Mouse (Mus musculus): ENCODE data around the gene Tmem230.
"Not testable (repeated sequence)": the region's sequence is repeated elsewhere in the genome, so short reads cannot be mapped to it uniquely, and the experiment has no call there.

Gene Tmem230

DNA sequence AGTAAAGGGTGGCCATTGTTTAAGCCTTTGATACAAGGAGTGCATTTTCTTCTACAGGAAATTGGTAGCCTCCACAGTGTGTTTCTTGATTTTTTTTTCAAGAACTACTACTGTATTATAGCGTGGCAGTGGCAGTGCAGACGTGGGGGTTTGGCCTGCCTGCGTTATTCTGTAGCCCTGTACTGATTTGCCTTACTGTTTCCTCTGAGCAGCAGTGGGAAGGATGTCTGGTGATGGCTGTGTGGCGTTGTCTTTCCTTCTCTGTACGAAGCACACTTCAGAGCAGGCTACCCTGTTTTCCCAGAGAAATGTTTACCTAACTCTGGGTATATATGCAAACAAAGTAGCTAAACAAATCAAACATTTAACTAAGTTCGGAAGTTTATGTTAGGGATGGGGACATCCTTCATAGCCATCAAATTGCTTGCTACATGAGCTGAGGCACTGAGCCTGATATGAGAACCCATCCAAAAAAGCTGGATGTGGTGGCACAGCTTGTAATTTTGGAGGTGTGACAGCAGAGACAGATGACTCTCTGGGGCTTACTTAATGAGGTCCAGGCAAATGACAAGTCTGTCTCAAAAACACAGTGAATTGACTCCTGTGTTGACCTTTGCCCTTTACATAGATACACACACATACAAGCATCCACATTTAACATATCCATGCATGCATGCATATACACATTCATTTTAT lies 25.2 kb upstream of the Tmem230 start:
- no peak for DNase-seq (ENCODE audit: low spot score in 2 of 2)

DNA sequence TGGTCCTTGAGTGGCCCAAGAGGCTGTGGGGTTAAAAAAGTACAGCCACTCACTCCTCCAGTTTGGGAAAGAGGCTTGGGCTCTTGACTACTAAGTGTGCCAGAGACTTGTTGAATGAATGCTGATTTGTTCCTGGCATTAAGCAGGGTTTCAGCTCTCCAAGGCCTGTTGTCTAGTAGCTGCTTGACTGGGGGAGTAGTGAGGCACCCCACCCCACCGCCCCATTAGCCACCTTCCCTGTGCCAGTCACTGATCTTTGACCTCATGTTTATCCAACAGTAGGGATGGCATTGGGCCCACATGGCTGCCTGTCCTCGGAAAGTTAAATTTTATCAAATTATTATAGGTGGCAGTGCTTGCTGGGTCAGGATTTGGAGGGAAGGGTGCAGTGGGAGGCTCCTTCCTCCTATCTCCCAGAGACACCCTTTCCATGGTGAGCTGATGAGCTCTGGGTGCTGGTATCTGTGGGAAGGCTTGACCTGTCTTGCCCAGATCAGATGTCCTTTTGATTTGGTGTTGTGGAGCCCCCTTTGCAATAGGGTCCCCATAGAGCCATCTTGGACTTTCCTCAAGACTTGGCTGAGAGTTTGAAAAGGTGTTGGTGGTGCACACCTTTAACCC lies 22.8 kb upstream of the Tmem230 start:
- no peak for DNase-seq (ENCODE audit: low spot score in 2 of 2)

DNA sequence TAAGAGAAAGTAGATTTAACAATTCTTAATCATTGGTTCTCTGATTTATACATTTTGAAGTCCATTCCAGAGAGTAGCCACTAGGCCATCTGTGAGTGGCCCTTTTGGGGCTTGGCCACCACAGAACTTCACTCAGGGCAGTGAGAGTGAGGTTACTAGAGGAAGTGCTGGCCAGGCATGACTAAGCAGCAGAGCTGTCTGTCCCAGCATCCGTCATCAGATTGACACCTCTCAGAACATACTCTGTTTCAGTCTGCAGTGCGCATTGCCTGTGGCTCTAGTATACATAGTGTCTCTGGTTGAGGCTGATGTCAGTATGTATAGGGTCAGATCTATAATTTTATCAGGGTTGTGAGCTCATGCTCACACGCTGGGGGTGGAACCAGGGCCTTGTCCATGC lies 21.6 kb upstream of the Tmem230 start:
- no peak for DNase-seq (ENCODE audit: low spot score in 2 of 2)

DNA sequence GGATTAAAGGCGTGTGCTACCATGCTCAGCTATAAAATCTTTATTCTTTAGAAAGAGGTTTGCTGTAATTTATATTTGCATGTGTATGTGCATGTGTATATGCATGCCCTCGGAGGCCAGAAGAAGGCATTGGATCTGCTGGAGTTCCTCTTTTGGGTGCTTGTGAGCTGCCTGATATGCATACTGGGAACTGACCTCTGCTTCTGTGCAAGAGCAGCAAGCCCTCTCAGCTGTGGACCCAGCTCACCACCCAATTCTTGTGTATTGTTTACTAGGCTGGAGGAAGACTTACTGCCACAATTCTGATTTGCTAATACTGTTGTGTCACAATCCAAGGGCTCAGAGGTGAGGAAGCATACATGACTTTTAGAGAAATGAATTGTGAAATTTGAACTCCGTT lies 18.5 kb upstream of the Tmem230 start:
- no peak for DNase-seq (ENCODE audit: low spot score in 2 of 2)

DNA sequence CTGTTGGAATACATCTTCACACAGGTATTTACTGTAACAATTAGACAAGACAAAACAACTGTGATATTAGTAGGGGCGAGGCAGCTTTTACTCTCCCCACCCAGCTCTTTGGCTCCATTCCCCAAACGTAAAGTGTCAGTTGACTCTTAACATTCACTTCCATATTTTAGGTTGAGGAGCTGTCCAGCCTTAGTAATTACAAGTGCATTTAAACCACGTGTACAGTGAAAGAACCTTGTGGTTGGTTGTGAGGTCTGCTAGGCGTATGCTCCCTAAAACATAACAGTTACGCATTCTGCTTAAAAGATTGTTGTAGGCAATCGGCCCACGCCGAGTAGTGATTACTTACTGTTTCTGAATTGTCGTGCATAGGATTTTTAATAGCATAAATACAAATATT lies 17.6 kb upstream of the Tmem230 start:
- DNase-seq (ENCODE audit: low spot score in 2 of 2), result no peak

DNA sequence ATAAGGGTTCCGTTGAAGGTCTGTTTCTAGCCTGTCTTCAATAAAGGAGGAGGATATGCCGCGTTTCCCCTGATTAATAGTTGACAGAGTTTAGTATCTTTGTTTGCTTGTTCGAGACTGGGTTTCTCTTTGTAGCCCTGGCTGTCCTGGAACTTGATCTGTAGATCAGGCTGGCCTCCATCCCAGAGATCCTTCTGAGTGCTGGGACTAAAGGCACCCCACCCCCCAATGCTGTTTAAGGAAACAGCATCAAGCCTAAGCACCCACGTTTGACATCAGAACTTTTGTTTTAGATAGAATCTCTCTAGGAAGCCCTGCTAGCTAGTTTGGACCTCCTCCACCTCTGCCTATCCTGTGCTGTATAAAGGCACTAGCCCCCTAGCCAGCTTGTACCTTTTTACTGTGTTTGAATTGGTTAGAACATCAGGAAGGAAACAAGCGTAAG lies 16.7 kb upstream of the Tmem230 start:
- no peak for DNase-seq (ENCODE audit: low spot score in 2 of 2)

DNA sequence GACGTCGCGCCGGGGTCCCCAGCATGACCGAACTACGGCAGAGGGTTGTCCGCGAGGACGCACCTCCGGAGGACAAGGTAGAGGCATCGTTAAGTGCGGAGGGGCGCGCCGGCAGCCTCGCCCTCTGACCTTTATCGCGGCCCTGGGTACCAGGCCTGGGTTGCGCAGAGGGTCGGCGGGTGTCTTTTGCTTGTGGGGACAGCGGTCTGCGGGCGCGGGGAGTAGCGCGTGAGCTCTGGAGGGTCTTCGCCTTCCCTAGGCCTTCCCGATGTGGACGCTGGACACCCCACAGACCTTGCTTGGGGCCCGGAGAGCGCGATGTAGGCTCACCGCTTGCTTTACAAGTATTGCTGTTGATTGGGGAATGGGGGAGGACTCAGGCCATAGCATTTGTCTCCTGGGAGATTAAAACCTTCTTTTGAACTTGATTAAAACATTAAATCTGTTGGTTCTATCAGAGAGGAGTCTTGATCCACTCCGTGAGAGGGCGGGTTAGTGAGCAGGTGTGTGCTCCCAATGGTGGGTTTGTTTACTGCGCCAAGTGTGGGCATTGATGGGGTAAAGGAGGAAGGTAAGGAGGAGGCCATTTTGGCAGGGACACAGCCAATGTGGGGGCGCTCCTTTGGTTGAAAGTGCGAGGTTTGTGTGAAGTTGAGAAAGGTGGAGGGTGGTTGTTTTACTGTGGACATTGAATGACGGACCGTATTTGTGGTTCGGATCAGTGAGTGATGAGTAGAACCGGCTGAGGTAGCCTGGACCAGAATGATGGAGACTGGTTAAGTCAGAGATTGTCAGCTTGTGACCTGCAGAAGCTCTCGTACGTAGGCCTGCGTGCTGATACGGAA lies 16.0 kb upstream of the Tmem230 start:
- peak in 1 of 2 experiments; percentile 23 for DNase-seq (ENCODE audit: low spot score in 2 of 2)

DNA sequence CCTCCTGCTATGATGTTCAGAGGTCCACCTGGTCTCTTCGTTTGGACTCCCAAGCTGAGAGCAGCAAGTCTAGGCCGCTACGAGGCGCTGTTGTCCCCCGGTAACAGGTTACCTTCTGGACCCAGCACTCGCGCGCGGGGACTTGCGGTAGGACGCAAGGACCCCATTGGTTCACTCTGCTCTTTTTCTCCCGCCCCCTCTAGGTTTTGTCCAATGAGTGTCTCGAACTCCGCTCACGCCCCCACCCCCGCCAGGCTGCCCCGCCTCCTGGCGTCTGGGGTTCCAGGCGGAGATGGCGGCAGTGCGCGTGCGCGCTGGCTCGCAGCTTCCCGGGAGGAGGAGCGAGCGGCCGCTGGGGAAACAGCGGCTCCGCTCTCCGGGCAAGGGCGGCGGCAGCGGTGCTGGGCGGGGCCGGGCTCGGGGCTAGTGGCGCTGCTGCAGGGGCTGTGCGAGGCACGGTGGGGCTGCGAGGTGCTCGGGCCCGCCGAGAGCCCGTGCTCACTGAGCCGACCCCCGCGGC lies 15.3 kb upstream of the Tmem230 start, which contains the start of gene Cds2:
TSS of gene Cds2 (plus strand) at position 270 of the 520 bp plus-strand sequence.
- peak; percentile 99 for DNase-seq (ENCODE audit: low spot score in 2 of 2)

DNA sequence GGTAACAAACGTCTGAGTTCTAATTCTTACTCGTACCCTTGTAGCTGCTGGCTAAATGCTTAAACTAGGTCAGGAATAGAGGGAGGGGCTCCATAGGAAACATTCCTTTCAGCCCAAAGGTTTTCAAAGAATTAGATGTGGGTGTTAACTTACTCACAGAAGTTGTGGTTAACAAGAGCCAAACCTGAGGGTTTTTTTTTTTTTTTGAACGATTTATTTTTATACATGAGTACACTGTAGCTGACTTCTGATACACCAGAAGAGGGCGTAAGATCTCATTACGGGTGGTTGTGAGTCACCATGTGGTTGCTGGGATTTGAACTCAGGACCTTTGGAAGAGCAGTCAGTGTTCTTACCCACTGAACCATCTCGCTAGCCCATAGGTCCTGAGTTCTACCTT lies 14.6 kb upstream of the Tmem230 start:
- DNase-seq (ENCODE audit: low spot score in 2 of 2), result no peak

DNA sequence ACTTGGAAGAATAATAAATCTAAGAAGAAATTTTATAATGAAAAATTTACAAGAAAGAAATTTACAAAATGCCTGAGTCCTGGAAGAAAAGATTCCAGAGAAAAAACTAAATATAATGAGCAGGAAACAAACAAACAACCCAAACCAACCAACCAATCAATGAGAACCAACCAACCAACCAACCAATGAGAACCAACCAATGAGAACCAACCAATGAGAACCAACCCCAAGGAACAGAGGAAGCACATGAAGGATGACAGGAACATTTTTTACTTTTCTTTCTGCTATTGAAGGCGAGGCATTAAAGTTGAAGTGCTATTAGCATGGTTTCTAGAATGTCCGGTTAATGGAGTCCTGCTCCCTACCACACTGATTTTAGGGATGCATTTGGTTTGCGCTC lies 13.0 kb upstream of the Tmem230 start:
- DNase-seq (ENCODE audit: low spot score in 2 of 2), result no peak

DNA sequence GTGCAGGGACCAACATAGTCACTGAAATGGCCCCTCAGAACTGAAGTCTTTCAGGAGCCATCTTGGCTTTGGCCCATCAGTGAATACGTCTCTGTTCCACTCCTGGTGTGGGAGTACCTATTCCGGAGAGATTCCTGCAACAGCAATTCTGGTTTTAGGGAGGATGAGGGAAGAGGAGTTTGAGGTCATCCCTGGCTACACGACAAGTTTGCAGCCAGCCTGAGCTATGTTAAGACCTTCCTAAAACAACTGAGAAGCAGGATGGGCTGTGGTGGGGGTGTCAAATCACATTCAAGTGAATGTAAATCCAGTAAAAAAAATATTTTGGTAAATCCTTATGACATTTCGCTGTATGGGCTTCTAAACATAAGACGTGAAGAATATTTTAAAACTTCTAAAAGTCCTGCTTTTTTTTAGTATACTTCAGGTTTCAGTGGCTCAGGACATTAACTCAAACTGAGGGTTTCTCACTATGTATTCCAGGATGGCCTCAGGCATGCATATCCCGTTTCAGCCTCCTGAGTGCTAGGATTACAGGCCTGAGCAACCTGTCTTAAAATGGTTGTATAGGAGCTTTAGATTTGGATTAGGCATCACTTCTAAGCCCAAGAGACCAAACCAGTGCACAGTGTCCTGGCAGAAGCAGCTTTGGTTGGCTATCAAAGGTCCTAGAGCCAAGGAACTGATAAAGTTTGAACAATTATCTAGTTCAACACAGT lies 9.9 kb upstream of the Tmem230 start:
- no peak for DNase-seq (ENCODE audit: low spot score in 2 of 2)

DNA sequence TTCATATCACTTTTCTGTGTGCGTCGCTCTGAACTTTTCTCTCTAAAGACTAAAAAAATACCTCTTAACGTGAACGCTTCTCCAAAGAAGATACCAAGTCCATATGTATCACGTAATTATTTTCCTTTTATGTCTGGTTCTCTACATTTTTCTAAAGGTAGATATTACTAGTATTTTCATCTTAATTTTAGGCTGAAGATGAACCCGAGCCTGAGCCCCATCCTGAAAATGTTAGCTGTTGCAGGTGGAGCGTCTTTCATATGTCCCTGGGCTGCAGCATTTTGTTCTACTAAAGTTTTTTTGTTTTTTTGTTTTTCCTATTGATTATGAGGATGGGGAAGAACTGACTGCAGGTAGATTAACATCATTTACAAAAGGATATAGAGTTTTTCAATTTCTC lies 6.0 kb upstream of the Tmem230 start:
- no peak for DNase-seq (ENCODE audit: low spot score in 2 of 2)

DNA sequence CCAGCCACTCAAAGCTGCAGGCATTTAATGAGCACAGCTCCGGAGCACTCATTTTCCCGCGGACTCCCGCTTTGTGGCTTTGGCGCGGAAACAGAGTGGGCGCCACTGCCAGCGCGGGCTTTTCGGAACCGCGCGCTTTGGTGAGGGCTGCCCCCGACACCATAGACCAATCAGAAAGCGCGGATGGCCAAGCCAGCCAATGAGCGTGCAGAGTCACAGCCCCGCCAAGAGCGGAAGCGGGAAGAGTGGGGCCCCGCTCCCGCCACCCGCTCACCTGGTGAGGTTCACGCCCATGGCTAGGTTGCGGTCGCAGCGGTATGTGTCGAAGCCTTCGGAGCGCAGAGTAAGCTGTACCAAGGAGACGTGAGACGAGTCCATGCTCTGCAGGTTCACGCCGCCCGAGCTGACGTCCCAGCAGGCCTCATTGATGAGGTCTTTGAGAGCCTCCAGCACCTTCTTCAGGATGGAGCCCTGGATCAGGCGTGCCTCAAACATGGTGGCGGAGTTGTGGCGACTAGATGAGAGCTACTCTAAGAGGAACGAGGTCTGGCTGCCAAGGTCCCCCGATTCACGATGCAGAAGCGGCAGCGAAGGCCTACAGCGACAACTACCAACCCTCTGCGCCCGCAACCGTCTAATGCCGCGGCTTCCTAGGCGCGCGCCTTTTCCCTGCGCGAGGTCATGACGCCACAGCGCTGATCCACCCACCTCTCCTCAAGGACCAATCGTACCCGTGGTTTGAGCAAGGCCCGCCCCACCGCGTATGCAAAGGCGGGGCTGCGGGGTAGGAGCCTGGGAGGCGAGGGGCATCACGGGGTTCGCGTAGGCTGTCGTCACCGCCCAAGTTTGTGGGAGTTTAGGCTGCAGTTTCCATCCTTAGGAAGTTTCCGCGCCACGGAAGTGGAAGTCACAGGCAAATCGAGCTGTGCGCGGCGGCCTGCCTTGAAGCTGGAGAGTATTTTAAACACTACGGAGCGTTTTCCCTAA lies 5.2 kb upstream of the Tmem230 start, which contains the start of gene Pcna:
TSS of gene Pcna (minus strand) at position 773 of the 987 bp plus-strand sequence.
- peak; percentile 91 to 94 for DNase-seq (ENCODE audit: low spot score in 2 of 2)

DNA sequence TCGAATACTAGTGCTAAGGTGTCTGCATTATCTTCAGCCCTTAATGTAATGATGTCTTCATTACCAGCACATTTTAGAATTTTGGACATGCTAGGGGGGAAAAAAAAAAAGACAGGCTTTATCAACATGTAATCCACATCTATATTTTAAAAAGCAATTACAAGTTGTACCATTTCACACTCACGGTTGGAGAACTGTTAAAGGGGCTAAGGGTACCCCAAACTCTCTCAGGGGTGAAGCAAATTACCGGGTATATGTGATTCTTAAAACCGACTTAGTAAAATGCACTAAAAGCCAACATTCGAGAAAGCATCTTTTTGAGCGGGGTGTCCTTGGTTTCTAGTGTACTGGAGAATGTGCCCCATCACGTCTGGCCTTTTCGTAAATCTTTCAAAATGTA lies 4.3 kb upstream of the Tmem230 start:
- no peak for DNase-seq (ENCODE audit: low spot score in 2 of 2)

DNA sequence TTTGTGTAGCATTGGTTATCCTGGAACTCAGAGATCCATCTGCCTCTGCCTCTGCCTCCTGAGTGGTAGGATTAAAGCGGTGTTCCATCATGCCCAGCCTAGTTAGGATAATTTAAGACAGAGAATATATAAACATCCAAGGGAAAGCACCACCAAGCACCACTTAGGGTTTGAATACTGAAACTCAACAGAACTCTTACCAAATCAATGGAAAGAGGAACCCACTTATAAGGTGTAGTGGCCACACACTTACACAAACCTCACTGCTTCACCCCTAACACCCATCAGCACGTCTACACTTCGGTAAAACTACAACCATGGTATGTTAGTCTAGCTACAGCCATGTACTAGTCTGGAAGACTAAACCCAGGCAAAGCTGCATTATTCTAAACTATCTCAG lies 4.2 kb downstream of the Tmem230 start:
- DNase-seq (ENCODE audit: low spot score in 2 of 2), result no peak

DNA sequence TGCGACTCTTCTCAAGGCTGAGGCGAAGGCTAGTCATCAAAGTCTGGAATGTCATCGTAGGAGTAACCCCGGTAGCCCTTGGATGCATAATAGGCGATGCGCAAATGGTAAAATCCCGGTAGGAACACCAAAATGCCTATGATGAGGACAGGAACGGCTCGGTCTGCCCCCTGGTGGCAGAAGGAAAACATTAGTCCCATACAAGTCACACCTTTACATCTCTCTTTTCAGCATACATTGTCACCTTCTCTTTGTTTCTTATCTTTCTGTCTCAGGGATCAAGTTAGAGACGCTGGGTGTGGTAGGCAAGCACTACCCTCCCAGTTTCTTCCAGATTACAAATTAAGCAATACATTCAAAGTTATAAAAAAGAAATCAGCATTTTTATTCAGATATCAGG lies 7.2 kb downstream of the Tmem230 start:
- peak in 1 of 2 experiments; percentile 14 for DNase-seq (ENCODE audit: low spot score in 2 of 2)

DNA sequence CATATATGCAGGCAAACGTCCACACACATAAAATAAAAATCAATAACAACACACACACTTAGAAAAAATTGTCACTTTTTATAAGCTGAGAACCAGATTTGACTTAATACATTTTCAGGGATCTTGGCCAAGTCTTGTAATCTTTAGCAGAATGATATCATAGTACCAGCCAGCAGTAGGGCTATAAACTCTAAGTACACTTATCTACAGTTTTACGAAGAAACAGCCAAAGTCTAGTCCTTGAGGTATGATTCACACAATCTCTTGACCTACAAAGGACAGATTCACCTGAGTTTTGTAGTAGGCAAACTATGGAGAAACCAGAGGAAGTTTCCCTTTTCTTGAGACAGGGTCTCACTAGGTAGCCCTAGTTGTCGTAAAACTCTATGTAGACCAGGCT lies 8.2 kb downstream of the Tmem230 start:
- not testable (repeated sequence) for DNase-seq (ENCODE audit: low spot score in 2 of 2)

DNA sequence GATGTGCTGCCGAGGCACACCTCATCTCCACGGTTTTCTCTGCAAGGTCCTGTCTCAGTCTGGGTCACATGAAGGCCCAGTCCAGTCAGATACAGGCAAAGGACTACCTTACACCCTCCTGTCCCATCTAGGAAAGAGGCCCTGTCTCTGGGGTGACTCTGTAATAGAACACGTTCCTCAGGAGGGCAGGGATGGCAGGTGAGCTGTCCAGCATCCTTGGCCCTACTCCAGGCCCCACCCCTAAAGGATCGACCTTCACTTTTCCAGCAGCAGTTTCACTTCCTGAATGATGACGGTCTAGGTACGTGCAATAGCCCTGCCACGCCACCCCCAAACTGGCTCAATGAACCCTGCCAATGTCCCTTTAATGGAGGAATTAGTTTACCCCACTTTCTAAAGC lies 11.6 kb downstream of the Tmem230 start:
- no peak for DNase-seq (ENCODE audit: low spot score in 2 of 2)

DNA sequence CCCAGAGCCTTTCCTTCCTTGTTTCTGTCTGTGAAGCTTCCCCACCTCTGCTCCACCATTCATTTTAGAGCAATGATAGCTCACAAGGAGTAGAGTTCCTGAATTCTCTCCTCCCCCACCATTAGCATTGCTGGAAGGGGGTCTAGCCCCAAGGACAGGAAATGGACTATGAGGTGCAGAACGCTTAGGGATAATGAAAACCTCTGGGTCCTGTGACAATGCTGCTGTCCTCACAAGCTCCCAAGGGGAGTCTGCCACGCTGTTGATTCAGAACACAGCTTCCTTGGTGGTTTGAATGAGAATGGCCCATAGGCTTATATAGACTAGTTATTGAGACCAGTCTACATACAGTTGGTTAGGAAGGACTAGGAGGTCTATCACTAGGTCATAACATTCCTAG lies 12.3 kb downstream of the Tmem230 start:
- DNase-seq (ENCODE audit: low spot score in 2 of 2), result no peak

DNA sequence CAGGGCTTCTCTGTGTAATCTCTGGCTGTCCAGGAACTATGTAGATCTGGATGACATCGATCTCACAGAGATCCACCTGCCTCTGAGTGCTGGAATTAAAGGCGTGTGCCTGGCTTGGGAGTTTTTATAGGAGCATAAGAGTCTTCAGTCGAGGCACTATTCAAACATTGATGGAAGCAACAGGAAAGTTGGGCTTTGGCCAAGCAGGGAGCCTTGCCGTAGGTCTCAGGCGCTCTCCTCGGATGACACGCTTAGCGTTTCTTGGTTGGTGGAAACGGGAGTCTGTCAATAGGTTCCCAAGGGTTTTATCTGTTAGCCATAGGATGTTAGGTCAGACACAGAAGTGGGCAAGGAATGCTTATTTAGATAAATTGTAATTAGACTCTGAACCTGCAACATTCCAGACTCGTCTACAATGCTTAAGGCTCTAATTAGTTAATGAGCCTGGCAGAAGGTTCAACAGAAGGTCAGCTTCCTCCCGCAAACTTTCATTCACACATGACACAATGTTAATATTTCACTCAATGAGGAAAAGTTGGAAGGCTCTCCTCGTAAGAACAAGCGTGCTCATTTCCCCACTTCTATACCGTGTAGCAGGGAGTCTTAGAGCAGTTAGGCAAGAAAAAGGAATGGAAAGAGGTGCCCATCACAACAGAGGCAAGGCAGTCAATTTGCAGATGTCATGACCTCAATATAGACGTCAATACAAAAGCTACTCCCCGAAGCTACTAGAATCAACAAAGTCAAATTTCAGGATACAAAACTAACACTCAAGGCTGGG lies 13.4 kb downstream of the Tmem230 start:
- DNase-seq (ENCODE audit: low spot score in 2 of 2), result no peak
